Mouse (Mus musculus) naive thymus-derived CD4-positive, alpha-beta T cell, adult 2 months (primary cell): Measurements from ENCODE around the gene Ifna16.

Source experiments
- DNase-seq: peaks from one replicate; pipeline ENCODE4 v3.0.0-alpha.2; 2011; ENCODE audit warnings: low read depth

Gene Ifna16

DNA sequence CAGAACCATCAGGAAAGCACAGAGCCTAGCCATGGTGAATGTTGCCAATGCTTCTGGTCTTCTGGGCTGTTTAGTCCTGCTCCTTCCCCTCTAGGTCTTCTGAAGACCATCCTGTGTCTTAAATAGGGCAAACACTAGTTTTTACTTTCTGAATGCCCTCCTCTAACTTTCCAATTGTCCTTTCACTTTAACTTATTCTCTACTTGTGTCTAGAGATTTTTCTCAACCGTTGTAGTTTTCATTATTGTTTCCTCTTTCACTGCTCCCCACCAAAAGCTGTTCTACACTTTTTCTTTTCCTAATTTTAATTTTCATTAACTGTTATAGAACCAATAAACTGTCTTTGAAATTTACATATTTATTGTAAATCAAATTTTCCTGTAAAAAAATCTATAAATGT is at the start of gene Ifna16:
TSS of gene Ifna16 (minus strand) at position 101 of the 400 bp plus-strand sequence.
- no peak for DNase-seq

DNA sequence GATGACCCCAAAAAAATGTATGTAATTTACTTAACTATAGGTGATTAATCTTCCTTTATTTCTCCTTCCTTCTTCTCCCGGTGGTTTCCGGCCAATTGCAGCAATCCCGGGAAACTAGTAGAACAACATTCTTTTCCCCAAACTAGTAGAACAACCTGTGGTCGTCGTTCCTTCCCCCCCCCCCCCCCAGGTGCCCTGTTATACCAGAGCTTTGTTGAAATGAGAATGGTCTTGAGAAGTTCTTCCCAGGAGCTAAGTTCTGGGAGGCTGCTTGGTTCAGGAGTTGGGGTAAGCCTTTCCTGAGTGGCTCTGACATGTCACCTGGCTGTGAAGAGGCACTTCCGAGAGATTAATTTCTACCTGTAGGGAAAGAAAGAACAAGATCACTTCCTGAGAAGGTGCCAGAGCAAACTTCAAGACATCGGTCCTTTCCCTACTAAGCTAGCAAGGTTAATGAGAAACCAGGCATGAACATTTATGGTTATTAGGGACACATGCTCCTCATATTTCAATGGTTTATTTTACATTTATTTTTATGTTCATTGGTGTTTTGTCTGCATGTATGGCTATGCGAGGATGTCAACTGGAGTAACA is 46.9 kb upstream of the Ifna16 start:
- DNase-seq = no peak

DNA sequence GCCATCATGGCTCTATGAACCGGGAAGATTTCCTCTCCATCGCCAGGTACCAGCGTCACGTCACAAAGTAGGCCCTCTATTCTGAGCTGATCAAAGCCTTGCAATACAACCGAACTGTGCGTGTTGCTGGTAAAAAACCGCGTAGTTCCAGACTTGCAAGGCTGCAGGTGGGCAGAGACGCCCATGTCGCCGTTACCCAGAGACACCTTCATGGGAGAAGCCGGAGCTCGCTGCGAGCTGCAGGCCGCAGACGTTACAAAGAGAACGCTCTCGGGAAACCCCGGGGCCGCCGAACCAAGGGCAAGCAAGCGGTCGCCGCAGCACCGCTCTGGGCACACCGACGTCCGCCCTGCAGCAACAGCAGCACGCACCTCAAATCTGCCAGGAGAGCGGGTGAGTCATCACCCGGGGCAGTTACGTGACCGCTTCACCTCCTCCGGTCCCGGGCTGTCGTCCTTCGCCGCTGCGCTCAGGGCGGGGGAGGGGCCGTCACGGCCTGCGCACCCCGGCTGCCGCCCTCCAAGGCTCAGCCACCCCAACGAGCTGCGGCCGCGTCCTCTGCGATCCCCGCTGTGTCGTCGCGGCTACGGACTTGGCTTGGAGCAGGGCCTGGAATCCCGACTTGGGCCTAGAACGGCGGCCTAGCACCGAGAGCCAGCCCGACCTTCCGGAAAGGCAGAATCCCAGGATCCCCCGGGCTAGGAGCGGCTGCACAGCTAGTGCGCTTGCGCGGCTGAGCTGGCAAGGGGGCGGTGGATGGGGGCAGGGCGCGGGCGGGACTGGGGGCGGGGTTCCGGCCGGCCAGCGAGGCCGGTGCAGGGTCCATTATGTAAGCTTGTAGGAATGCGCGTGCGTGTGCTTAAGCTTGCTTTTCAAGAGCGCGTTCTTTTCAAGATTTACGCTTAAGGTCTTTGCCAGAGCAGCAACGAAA is 45.3 kb upstream of the Ifna16 start, which contains the start of the genes Gm26566 and Klhl9:
TSS of gene Gm26566 (plus strand) at position 15 of the 931 bp plus-strand sequence.
TSS of gene Klhl9 (minus strand) at position 675 of the 931 bp plus-strand sequence.
- DNase-seq = peak; percentile 88

DNA sequence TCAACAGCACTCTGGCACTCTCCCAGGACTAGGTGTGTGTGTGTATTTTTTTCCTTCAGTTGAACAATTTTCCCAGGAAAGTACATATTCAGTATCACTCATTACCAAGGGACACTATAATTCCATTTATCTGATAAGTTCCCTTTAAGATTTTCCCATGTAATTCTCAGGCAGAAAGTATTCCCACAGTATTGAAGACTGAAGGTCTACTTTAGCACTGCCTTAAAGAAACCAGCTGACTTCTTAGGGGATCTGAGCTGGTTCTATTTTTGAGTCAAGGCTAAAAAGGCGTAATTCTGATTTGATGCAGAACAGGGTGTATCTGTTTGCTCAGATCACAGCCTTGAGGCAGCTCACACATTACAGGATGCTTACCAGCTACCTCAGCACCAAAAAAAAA is 42.0 kb upstream of the Ifna16 start:
- no peak for DNase-seq

DNA sequence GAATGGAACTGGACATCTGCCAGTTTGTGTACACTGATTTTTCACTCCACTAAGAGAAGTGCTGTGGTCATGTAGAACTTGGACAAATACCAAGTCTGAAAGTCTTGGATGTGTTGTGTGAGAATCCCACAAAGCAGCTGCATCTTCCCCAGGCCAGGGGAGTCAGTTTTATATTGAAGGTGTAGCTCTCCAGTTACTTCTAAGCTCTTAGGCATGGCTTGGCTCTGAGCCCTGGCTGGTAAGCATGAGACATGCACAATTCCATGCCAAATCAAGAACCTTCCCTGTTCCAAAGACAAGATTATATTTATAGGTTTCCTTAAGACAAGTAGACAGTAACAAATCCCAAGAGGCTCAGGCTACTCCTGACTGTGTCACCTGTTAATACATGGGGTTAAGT is 38.3 kb upstream of the Ifna16 start:
- no peak for DNase-seq

DNA sequence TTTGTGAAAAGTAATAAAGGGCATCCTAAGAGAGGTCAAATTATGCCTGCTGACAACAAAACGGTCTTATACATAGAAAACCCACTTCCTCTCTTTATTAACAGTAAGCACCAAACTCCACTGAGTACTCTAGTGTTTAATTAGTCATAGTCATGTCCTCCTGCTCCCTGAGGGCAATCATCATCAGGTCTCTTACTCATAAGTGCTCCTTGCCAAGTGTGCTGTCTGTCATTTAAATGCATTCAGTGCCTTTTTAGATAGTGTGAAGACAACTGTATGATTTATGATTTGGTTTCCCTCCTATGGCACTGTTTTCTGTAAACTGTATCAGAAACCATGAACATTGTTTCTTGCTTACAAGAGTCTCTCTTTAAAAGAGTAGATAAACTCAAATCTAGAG is 37.6 kb upstream of the Ifna16 start:
- DNase-seq = no peak

DNA sequence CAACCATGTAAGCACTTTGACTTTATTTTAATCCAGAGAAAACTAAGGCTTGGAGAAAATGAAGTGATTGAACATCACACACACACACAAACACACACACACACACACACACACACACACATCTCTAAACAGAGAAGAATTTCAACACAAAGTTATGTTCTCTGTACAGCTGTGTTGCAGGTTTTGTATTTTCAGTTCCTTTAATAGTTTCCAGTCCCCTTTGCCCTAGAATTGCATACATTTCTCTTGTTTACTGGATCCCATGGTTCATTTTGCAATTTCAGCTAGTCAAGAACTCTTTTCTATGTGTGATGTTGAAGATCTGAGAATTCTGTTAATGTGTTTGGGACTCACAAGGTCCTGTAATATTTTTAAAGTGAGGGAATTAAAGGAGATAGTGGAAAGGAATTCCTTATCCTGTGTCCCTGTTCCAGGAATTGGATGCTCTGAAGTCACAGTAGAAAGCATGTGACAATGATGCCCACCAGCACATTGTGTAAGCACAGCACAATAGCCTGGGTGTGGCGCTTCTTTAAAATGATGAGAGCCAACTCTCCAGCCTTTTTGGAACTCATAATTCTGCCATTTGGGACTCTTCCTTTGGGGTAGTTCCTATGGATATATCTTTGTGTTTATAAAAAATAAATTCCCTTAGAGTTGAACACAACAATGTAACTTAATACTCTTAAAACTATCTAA is 30.6 kb upstream of the Ifna16 start:
- DNase-seq = no peak

DNA sequence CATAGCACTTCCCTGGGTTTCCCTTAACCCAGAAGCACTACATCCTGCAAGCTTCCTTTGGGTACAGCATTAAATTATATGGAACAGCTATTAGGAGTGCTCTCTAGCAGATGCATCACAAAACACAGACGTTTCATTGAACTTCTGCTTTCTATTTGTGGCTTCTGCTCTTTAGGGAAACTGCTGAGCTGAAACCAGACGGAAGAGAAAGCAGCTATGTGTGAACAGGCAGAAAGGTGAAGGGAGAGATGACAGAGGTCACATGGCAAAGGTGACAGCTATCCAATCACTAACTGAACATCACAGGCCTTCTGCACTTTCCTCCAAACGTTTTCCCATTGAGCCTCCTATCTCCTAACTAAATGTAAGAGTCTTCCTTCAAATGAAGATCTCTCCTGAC is 29.2 kb upstream of the Ifna16 start:
- no peak for DNase-seq

DNA sequence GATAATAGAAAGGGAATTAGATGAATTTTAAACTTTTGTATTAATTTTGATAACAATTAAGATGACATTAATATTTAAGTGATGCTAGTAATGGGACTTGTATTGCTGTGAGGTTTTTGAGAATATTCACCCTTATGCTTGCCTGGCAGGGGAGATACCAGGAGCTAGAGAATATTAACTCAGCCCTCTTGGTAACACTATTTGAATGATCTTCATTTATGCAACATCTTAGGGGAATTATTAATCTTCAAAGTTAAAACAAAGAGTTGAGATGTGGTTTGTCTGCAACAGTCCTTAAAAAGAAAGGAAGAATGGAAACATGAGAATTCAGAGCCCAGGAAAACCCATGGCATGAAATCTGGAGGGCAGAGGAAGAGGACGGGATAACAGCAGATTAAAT is 22.6 kb upstream of the Ifna16 start:
- DNase-seq = no peak

DNA sequence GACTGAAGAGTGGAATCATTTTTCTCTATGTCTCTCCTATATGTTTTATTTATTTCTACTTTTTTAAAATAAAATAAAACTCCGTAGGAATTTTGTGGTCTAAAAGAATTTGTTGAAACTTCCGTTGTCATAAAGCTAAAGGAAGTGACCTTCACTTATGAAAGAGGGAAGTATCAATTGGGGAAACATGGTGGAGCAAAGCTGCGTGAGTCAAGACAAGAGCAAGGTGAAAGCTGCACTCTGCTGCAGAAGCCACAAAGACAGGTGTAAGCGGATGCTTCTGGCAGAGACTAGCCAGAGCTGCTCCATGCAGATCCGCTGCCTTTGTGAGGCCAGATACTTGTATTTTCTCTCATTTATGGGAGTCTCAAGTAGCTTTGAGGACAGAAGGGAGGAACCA is 22.1 kb upstream of the Ifna16 start:
- DNase-seq = no peak

DNA sequence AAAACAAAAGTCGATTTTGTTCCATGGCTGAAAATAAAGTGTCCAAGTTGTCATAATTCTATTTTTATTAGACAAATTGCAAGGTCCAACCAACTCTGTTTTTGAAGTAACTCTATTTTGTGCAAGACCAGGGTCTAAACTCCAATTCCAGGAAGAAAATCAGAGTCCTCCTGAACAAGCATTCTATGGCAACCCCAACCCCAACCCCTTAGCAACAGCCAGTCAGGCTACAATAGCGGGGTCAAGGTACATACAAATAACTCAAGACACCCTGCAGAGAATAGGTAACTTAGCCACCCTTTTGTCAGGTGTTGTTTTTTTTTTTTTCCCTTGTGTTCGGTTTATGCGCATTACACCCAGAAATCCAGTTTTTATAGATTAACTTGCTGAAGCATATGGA is 21.0 kb upstream of the Ifna16 start:
- DNase-seq = no peak

DNA sequence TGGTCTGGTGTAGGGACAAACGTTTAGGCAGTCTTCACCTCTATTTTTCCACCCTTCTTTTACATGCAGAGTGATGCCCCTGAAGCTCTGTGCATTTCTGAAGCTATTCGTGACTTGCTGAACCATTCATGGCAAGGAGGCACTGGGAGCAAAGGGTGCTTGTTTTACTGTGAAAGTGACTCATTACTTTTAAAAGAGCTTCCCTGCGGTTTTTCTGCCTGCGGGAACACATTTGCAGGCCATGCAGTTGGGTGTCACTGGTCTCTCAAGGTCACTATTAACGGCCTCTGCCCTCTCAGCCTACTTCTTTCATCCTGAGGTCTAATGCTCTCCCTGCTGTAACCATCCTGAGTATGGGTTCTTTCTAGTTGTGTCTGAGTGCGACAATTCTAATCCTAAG is 20.4 kb upstream of the Ifna16 start:
- DNase-seq = no peak

DNA sequence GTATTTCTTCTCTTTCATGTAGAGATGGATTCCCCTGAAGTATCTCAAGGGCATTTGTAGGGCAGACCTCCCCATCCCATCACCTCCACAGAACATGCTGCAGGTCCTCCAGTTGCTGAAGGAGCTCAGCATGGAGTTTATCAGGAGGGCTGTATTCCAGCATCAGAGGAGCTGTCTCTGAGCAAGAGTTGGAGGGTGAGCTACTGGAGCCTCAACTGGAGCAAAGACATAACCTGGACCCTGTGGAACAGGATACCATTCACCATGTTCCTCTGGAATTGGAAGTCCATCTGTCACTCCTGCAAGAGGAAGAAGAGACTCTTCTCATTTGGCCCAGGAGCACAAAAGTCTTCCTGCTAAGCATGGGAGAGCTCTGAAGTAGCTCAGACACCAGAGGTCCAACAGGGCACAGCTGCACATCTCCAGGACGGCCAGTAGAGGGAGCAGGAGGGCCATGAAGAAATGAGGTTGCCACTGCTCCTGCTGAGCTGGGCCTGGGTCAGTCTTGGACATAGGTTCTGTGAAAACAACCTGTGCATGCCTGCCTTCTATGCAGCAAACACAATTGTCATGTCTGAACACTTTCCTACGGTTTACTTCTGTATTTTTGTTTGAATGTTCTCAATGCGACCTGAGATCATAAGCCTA is 19.6 kb upstream of the Ifna16 start:
- peak; percentile 85 for DNase-seq

DNA sequence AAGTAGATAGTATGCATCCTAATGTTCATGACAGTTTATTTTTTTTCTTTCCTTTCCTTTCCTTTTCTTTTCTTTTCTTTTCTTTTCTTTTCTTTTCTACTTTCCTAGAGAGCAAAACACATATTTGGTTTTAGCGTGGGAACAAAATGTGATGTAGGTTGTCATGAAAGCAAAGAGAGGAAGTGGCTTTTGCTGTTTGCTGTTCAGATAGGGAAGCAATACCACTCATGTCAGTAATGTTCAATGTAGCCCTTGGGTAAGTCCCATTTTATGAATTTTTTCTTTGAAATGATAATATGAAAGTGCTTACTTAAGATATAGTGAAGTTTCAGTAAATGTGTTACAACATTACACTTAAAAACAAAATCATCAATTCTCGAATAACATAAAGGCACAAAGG is 16.7 kb upstream of the Ifna16 start:
- peak; percentile 66 for DNase-seq

DNA sequence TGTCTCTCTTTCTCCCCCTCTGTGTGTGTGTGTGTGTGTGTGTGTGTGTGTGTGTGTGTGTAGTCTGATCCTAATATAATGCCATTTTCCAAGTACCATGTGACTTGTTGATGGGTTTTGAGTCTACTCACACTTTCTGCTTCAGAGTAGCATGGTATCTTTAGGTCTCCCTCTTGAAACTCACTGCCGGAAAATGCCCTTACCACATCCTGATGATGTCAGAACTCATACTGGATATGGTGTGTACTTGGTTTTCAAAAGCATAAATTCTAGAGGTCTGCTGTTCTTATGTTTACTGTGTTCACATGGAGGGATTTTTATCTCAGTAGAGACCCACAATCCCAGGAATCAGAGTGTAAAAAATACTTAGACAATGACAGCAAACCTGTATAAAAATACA is 15.8 kb upstream of the Ifna16 start:
- DNase-seq = peak; percentile 78

DNA sequence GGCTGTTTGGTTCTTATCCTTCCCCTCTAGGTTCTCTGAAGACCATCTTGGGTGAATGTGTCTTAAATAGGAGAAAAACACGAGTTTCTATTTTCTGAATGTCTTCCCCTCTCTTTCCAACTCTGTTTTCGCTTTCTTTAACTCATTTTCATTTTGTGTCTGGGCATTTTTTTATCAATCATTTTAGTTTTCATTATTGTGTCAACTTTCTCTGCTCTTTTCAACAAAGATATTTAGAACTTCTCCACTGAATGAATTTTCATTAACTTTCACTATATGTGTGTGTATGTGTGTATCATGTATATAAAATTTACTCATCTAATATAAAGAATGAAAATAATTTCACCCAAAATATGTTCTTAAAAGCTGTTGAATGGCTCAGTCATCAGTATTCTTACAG is 14.5 kb upstream of the Ifna16 start, which contains the start of gene Ifnab:
TSS of gene Ifnab (minus strand) at position 101 of the 400 bp plus-strand sequence.
- DNase-seq = no peak

DNA sequence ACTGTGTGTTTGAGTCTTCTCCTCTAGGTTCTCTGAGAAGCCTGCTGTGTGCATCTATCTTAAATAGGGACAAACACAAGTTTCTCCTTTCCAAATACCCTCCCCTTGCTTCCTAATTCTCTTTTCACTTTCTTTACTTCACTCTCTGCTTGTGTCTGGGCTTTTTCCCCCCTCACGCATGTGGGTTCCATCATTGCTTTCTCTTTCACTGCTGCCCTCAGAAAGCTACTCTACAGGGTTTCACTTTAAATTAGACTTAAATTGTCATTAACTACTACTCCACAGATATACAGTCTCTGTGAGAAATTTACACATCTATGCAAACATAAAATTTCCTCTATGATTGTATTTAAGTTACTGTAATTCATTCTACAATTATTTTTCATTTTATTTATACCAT is 7.1 kb upstream of the Ifna16 start, which contains the start of gene Ifna2:
TSS of gene Ifna2 (minus strand) at position 101 of the 400 bp plus-strand sequence.
- no peak for DNase-seq

DNA sequence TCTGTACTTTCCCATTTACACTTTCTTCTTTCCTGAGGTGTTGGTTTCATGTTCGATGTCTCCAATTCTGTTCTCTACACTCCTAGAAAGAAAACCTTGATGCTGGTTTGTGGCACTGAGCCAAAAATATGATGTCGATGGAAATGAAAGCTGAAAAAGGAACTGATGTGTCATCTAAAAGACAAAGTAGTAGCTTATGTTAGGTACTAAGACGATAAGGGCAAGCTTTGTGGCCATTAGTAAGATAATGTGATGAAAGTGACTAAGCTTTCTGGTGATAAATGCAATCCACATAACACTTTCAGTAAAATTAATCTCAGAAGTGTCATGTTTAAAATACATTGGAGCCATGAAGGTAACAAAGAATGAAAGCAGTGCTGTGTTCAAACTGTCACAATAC is 4.6 kb upstream of the Ifna16 start:
- DNase-seq = no peak

DNA sequence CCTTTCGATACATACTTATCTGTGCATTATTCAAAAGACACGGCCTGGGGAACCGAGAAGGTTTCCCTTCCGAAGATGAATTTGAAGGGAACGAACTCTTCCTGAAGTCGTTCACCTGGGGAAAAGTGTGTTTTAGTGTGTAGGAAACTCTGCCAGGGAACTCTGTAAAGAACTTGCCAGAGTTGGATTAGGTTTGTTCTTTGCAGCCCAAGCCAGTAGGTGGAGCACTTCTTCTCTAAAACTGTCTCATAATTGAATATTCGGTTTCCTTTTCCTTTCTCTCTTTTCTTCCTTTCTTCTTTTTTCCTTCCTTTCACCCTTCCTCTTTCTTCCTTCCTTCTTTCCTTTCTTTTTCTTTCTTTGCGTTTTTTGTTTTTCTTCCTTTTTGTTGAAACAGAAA is 3.6 kb upstream of the Ifna16 start:
- peak; percentile 69 for DNase-seq

DNA sequence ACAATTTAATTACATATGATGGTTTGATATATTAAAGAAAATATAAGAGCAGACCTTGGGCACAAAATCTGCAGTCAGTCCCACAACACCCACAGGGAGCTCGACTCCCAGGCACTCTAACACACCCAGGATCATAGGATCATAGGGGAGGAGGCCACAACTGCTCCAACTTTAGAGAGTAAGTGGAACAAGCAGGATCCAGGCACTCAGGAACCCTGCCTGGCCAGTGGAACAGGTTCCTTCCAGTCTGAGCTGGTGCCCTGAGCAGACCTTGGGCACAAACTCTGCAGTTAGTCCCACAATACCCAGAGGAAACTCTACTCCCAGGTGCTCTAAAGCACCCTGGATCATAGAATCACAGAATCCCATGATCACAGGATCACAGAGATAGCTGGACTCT is 21.3 kb downstream of the Ifna16 start:
- DNase-seq = no peak

DNA sequence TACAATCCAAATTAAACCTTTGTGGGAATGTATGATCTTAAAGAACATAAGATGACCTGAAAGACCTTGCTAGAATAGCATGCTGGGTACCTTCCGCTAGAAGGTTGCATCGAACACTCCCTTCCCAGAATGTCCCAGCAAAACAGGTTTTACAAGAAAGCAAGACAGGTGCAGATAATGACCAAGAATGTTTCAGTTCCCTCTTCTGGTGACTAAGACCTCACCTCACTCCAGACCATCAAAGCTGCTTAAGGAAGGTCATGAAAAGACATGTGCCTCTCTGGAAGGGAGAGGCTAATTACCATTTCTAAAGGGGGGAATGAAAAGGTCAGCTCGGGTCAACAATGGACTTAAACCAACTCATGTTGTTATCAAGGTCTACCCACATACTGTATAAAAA is 23.1 kb downstream of the Ifna16 start:
- DNase-seq = no peak

DNA sequence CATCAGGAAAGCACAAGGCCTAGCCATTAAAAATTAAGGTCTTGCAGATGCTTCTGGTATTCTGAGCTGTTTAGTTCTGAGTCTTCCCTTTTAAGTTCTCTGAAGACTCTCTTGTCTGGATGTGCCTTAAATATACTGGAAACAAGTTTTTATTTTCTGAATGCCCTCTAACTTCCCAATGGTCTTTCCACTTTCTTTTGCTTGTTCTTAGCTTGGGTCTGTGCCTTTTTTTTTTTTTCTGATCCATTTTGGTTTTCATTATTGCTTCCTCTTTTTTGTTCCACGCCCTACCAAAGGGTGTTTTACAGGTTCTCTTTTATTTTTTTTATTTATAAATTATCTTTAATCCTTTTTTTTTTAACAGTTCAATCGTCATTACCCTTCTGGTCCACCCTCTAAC is 32.4 kb downstream of the Ifna16 start, which contains the start of gene Ifna13:
TSS of gene Ifna13 (minus strand) at position 101 of the 400 bp plus-strand sequence.
- DNase-seq = no peak
